21 mouse cellular contexts compared by ENCODE assay signal in genomic region chr10:117801886-117802285, GRCm38 (mm10). TPM values are rescaled to one million over a fixed set of nuclear protein-coding genes. Genes with fewer than 3 reads are reported as not detected.
DNase-seq lines count a peak whose midpoint lies in the region; ATAC-seq lines count a peak whose summit lies in the region.
"Had no signal": no experiment of that assay in that cellular context is flagged by ENCODE, and none has a peak within 500 bp of the region (broad histone marks: within the 10 kb centered on the region; RNA-seq: fewer than 3 reads in every experiment).

No protein-coding gene starts in this region.

- H3K9me3 ChIP-seq in forebrain, embryonic 11.5 days (ENCODE audit: control insufficient read depth, low read length) = no peaks in the 10 kb centered on the region
- no peaks in the 10 kb centered on the region for H3K9me3 ChIP-seq in forebrain, embryonic 15.5 days
- H3K9me3 ChIP-seq in heart, embryonic 11.5 days (replicated peaks; ENCODE audit: control insufficient read depth, low read length) = no peaks in the 10 kb centered on the region
- no peaks in the 10 kb centered on the region for H3K9me3 ChIP-seq in heart, embryonic 10.5 days
- H3K9me3 ChIP-seq: G1E had no signal

- no peak for ATAC-seq in forebrain, embryonic 11.5 days (replicated peaks; ENCODE audit: low FRiP score)
- ATAC-seq in forebrain, embryonic 15.5 days (replicated peaks) = no peak
- ATAC-seq in heart, embryonic 11.5 days (replicated peaks; ENCODE audit: insufficient number of reproducible peaks, low FRiP score, low TSS enrichment) = no peak
- ATAC-seq: activated CD4-positive, CD25-positive, alpha-beta regulatory T cell, adult 4 months; CD4-positive, CD25-positive, alpha-beta regulatory T cell, adult 4 months; Patski had no signal

- WGBS in forebrain, embryonic 11.5 days = 89% methylated on average over 9 of the region's 9 CpGs
- 95% methylated on average over 9 of the region's 9 CpGs for WGBS in forebrain, embryonic 15.5 days
- WGBS in heart, embryonic 11.5 days (ENCODE audit: insufficient replicate concordance) = 93% methylated on average over 9 of the region's 9 CpGs
- WGBS in heart, embryonic 10.5 days = 93% methylated on average over 9 of the region's 9 CpGs

- no peak overlapping the region for H3K27ac ChIP-seq in forebrain, embryonic 11.5 days (ENCODE audit: low read depth, low read length)
- H3K27ac ChIP-seq in forebrain, embryonic 15.5 days (replicated peaks) = no peak overlapping the region
- H3K27ac ChIP-seq in heart, embryonic 11.5 days (ENCODE audit: low read depth, low read length) = no peak overlapping the region
- H3K27ac ChIP-seq in heart, embryonic 10.5 days = no peak overlapping the region

- intact Hi-C loops in heart, postnatal 10 days (cut with DNase I) = no loop called here

- no peak overlapping the region for H3K4me2 ChIP-seq in forebrain, embryonic 11.5 days (ENCODE audit: low read depth, low read length, severe bottlenecking)
- H3K4me2 ChIP-seq in forebrain, embryonic 15.5 days (replicated peaks) = no peak overlapping the region
- H3K4me2 ChIP-seq in heart, embryonic 11.5 days = no peak overlapping the region

- DNase-seq in forebrain, embryonic 11.5 days (ENCODE audit: low spot score) = peak; percentile 33
- peak; percentile 80 for DNase-seq in heart, adult 11 months
- peak; percentile 74 for DNase-seq in heart, embryonic 10.5 days (ENCODE audit: low spot score)
- DNase-seq in heart, postnatal 10 days = no peak
- DNase-seq: adrenal gland, adult 2 months; adrenal gland, adult 8-10 months; adrenal gland, postnatal 10 days; adrenal gland, postnatal 14 days; adrenal gland, postnatal 25 days; adrenal gland, postnatal 36 days; B cell, adult 2 months; cerebellum, adult 11 months; cerebellum, adult 11-12 months; cerebellum, adult 18-20 months had no signal

- H3K9ac ChIP-seq in forebrain, embryonic 11.5 days (ENCODE audit: low read length) = no peak overlapping the region
- no peak overlapping the region for H3K9ac ChIP-seq in forebrain, embryonic 15.5 days (replicated peaks)
- no peak overlapping the region for H3K9ac ChIP-seq in heart, embryonic 11.5 days (ENCODE audit: low read depth, low read length)

- H3K36me3 ChIP-seq in forebrain, embryonic 11.5 days (ENCODE audit: control insufficient read depth, insufficient read depth, low read length) = no peaks in the 10 kb centered on the region
- H3K36me3 ChIP-seq in forebrain, embryonic 15.5 days = no peaks in the 10 kb centered on the region
- H3K36me3 ChIP-seq in heart, embryonic 11.5 days (ENCODE audit: control insufficient read depth, insufficient read depth, low read length) = no peaks in the 10 kb centered on the region
- H3K36me3 ChIP-seq in heart, embryonic 10.5 days = no peaks in the 10 kb centered on the region
- H3K36me3 ChIP-seq: G1E had no signal

- no peaks in the 10 kb centered on the region for H3K4me1 ChIP-seq in forebrain, embryonic 11.5 days (replicated peaks; ENCODE audit: control insufficient read depth, insufficient read depth, low read length)
- H3K4me1 ChIP-seq in forebrain, embryonic 15.5 days = no peaks in the 10 kb centered on the region
- no peaks in the 10 kb centered on the region for H3K4me1 ChIP-seq in heart, embryonic 11.5 days (ENCODE audit: control insufficient read depth, insufficient read depth, low read length)
- H3K4me1 ChIP-seq in heart, embryonic 10.5 days = 0 out of 2 replicates have a peak, but pooled peaks cover 3% of the 10 kb centered on the region

- H3K4me3 ChIP-seq in forebrain, embryonic 11.5 days (ENCODE audit: low read depth, low read length) = no peak overlapping the region
- no peak overlapping the region for H3K4me3 ChIP-seq in forebrain, embryonic 15.5 days
- no peak overlapping the region for H3K4me3 ChIP-seq in heart, embryonic 11.5 days (ENCODE audit: low read depth, low read length)
- H3K4me3 ChIP-seq in heart, embryonic 10.5 days = no peak overlapping the region

- no peaks in the 10 kb centered on the region for H3K27me3 ChIP-seq in forebrain, embryonic 11.5 days (ENCODE audit: control insufficient read depth, insufficient read depth, low read length)
- H3K27me3 ChIP-seq in forebrain, embryonic 15.5 days = no peaks in the 10 kb centered on the region
- H3K27me3 ChIP-seq in heart, embryonic 11.5 days (ENCODE audit: control insufficient read depth, insufficient read depth, low read length) = no peaks in the 10 kb centered on the region
- H3K27me3 ChIP-seq in heart, embryonic 10.5 days (ENCODE audit: insufficient read depth, poor library complexity, severe bottlenecking) = no peaks in the 10 kb centered on the region
- H3K27me3 ChIP-seq: CH12.LX, Patski had no signal

RNA-seq across cellular contexts. Expression of gene Nup107, which starts 9.4 kb away (rescaled TPM):
- 101 and 104 TPM in 2 replicates for polyA plus RNA-seq in forebrain, embryonic 11.5 days (2014; fragmentation: Nextera tagmentation; extraction: Ambion mirVana)
- polyA plus RNA-seq in forebrain, embryonic 15.5 days (2015; fragmentation: Nextera tagmentation; extraction: Ambion mirVana) = 58.0 and 59.5 TPM in 2 replicates
- 56.3 and 68.9 TPM in 2 replicates for polyA plus RNA-seq in heart, embryonic 11.5 days (2014; fragmentation: Nextera tagmentation; extraction: Ambion mirVana)
- 75.0 and 84.0 TPM in 2 replicates for polyA plus RNA-seq in heart, embryonic 10.5 days (2016; fragmentation: Nextera tagmentation; extraction: Ambion mirVana)
- 10 to 100 TPM; 14.5 to 14.7 TPM for total RNA-seq in heart, postnatal 10 days (2021)

RNA-seq across cellular contexts. Expression of gene Rap1b, which starts 43.9 kb away (rescaled TPM):
- polyA plus RNA-seq in forebrain, embryonic 11.5 days (2014; fragmentation: Nextera tagmentation; extraction: Ambion mirVana) = 150 and 156 TPM in 2 replicates
- polyA plus RNA-seq in forebrain, embryonic 15.5 days (2015; fragmentation: Nextera tagmentation; extraction: Ambion mirVana) = 132 and 138 TPM in 2 replicates
- polyA plus RNA-seq in heart, embryonic 11.5 days (2014; fragmentation: Nextera tagmentation; extraction: Ambion mirVana) = 137 and 155 TPM in 2 replicates
- 132 and 170 TPM in 2 replicates for polyA plus RNA-seq in heart, embryonic 10.5 days (2016; fragmentation: Nextera tagmentation; extraction: Ambion mirVana)
- 10 to 100 TPM; 89.8 to 96.6 TPM for total RNA-seq in heart, postnatal 10 days (2021)

RNA-seq across cellular contexts. Expression of gene Slc35e3, which starts 55.7 kb away (rescaled TPM):
- polyA plus RNA-seq in forebrain, embryonic 11.5 days (2014; fragmentation: Nextera tagmentation; extraction: Ambion mirVana) = 21.9 and 22.2 TPM in 2 replicates
- polyA plus RNA-seq in forebrain, embryonic 15.5 days (2015; fragmentation: Nextera tagmentation; extraction: Ambion mirVana) = 29.6 and 31.7 TPM in 2 replicates
- 6.9 and 9.4 TPM in 2 replicates for polyA plus RNA-seq in heart, embryonic 11.5 days (2014; fragmentation: Nextera tagmentation; extraction: Ambion mirVana)
- polyA plus RNA-seq in heart, embryonic 10.5 days (2016; fragmentation: Nextera tagmentation; extraction: Ambion mirVana) = 10.5 and 14.9 TPM in 2 replicates
- 1 to 10 TPM; 7.4 to 8.5 TPM for total RNA-seq in heart, postnatal 10 days (2021)

Comparison
In these comparisons a context has a peak if more than half of its experiments do, and no peak if none do; other contexts are left out.
1. DNase-seq: peak in forebrain, embryonic 11.5 days (single experiment), heart, adult 11 months (single experiment) and heart, embryonic 10.5 days (single experiment); none in heart, postnatal 10 days (0 of 2).